Comparison of ENCODE assay signal across 8 mouse cellular contexts in the genomic region with DNA sequence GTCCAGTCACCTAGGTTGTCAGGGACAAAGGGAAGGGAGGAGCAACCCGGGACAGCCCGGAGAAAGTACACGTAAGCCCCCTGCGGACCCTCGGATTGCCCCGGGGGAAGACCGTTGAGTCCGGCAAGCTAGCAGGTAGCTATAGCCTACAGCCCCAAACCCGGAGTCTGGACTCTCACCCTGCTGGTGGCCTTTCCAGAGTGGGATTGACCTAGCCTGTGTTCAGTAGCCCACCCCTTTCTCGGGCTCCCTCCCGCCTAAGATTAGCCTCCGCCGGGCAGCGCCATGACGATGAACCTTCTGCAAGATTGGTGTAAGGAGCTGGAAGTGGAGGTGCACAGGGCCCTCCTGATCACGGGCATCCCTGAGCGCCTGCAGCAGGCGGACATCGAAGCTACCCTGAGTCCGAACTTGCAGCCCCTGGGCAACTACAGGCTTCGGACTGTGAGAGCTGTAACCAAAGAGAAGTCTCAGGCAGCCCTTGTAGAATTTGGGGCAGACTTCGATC. TPM values are rescaled to one million over a fixed set of nuclear protein-coding genes. Genes with fewer than 3 reads are reported as not detected.
DNase-seq lines count a peak whose midpoint lies in the region; ATAC-seq and TF ChIP-seq lines count a peak whose summit lies in the region.

No protein-coding gene starts in this region.

- no peaks in the 10 kb centered on the region for H3K9me3 ChIP-seq in kidney, postnatal 0 days (replicated peaks; ENCODE audit: low read length)
- H3K9me3 ChIP-seq in hindbrain, embryonic 12.5 days (replicated peaks), result no peaks in the 10 kb centered on the region
- no peaks in the 10 kb centered on the region for H3K9me3 ChIP-seq in midbrain, embryonic 15.5 days

- peak; percentile 37 for ATAC-seq in kidney, postnatal 0 days (replicated peaks; ENCODE audit: low FRiP score, low read depth)
- ATAC-seq in hindbrain, embryonic 12.5 days (ENCODE audit: low FRiP score), result peak; percentile 29; the same call in 1 of the 2 replicates
- peak; percentile 22 for ATAC-seq in midbrain, embryonic 15.5 days (replicated peaks)

- peak overlapping the region; percentile 48 for H3K4me3 ChIP-seq in kidney, postnatal 0 days (replicated peaks; ENCODE audit: low read depth, low read length)
- peak overlapping the region; percentile 77 for H3K4me3 ChIP-seq in cortical plate, adult 2 months (ENCODE audit: insufficient read depth, low read length)
- H3K4me3 ChIP-seq in hindbrain, embryonic 12.5 days, result peak overlapping the region; percentile 70
- peak overlapping the region; percentile 61 for H3K4me3 ChIP-seq in midbrain, embryonic 15.5 days

- 3% methylated on average over 22 of the region's 22 CpGs for WGBS in kidney, postnatal 0 days
- WGBS in hindbrain, embryonic 12.5 days, result 1% methylated on average over 22 of the region's 22 CpGs
- under 1% methylated on average over 22 of the region's 22 CpGs for WGBS in midbrain, embryonic 15.5 days

- no peak for TF ChIP-seq POLR2A in cortical plate, adult 2 months (IDR thresholded peaks at IDR 0.05; ENCODE audit: extremely low read depth, insufficient read depth, low read length)

- H3K4me1 ChIP-seq in kidney, postnatal 0 days (replicated peaks; ENCODE audit: insufficient read depth, low read length), result peaks cover 37% of the 10 kb centered on the region
- H3K4me1 ChIP-seq in cortical plate, adult 2 months (ENCODE audit: control insufficient read depth, insufficient read depth, low read length), result peaks cover 6% of the 10 kb centered on the region
- peaks cover 67% of the 10 kb centered on the region for H3K4me1 ChIP-seq in hindbrain, embryonic 12.5 days
- peaks cover 78% of the 10 kb centered on the region for H3K4me1 ChIP-seq in midbrain, embryonic 15.5 days

- no peaks in the 10 kb centered on the region for H3K36me3 ChIP-seq in kidney, postnatal 0 days (ENCODE audit: insufficient read depth, low read length)
- H3K36me3 ChIP-seq in hindbrain, embryonic 12.5 days, result no peaks in the 10 kb centered on the region
- H3K36me3 ChIP-seq in midbrain, embryonic 15.5 days (replicated peaks), result no peaks in the 10 kb centered on the region

- H3K9ac ChIP-seq in kidney, postnatal 0 days (ENCODE audit: low read depth, low read length), result peak overlapping the region; percentile 74
- peak overlapping the region; percentile 79 for H3K9ac ChIP-seq in hindbrain, embryonic 12.5 days
- peak overlapping the region; percentile 88 for H3K9ac ChIP-seq in midbrain, embryonic 15.5 days

- H3K27ac ChIP-seq in kidney, postnatal 0 days, result no peak overlapping the region; the same call in 1 of the 2 replicates
- peak overlapping the region; percentile 74 for H3K27ac ChIP-seq in cortical plate, adult 2 months (ENCODE audit: insufficient read depth, low read length)
- H3K27ac ChIP-seq in hindbrain, embryonic 12.5 days, result peak overlapping the region; percentile 89
- H3K27ac ChIP-seq in midbrain, embryonic 15.5 days, result peak overlapping the region; percentile 96

- H3K27me3 ChIP-seq in kidney, postnatal 0 days (ENCODE audit: insufficient read depth, low read length), result peaks cover 30% of the 10 kb centered on the region
- H3K27me3 ChIP-seq in hindbrain, embryonic 12.5 days, result peaks cover 46% of the 10 kb centered on the region
- no peaks in the 10 kb centered on the region for H3K27me3 ChIP-seq in midbrain, embryonic 15.5 days (replicated peaks)

- DNase-seq in kidney, postnatal 0 days (ENCODE audit: low spot score), result no peak
- no peak for DNase-seq in kidney, adult 9 months
- no peak for DNase-seq in yolk sac, embryonic 10.5 days (ENCODE audit: low spot score)
- no peak for DNase-seq in embryo, embryonic 10 days (ENCODE audit: low spot score)
- no peak for DNase-seq in Muller cell, postnatal 12 days (ENCODE audit: inconsistent ontology term)

- no peak for TF ChIP-seq CTCF in kidney, postnatal 0 days (IDR thresholded peaks at IDR 0.05; ENCODE audit: low read depth)
- TF ChIP-seq CTCF in cortical plate, adult 2 months (IDR thresholded peaks at IDR 0.05; ENCODE audit: extremely low read depth, insufficient read depth, low read length), result no peak

- peak overlapping the region; percentile 73 for H3K4me2 ChIP-seq in kidney, postnatal 0 days (ENCODE audit: low read length)
- H3K4me2 ChIP-seq in hindbrain, embryonic 12.5 days (replicated peaks), result peak overlapping the region; percentile 85
- peak overlapping the region; percentile 86 for H3K4me2 ChIP-seq in midbrain, embryonic 15.5 days

RNA-seq across cellular contexts. Expression of a gene that starts 0.4 kb away (rescaled TPM):
- 7.0 and 8.1 TPM in 2 replicates for polyA plus RNA-seq in kidney, postnatal 0 days (2015; fragmentation: Nextera tagmentation; extraction: Ambion mirVana)
- 89.8 and 103 TPM in 2 replicates for polyA plus RNA-seq in cortical plate, adult 2 months (2012; rRNA removed)
- polyA plus RNA-seq in hindbrain, embryonic 12.5 days (2016; fragmentation: Nextera tagmentation; extraction: Ambion mirVana), result 55.6 and 60.3 TPM in 2 replicates
- polyA plus RNA-seq in midbrain, embryonic 15.5 days (2015; fragmentation: Nextera tagmentation; extraction: Ambion mirVana), result 198 and 205 TPM in 2 replicates

RNA-seq across cellular contexts. Expression of a gene that starts 14.6 kb away (rescaled TPM):
- polyA plus RNA-seq in kidney, postnatal 0 days (2015; fragmentation: Nextera tagmentation; extraction: Ambion mirVana), result 0.28 and 0.33 TPM in 2 replicates
- polyA plus RNA-seq in cortical plate, adult 2 months (2012; rRNA removed), result 60.2 and 64.8 TPM in 2 replicates
- polyA plus RNA-seq in hindbrain, embryonic 12.5 days (2016; fragmentation: Nextera tagmentation; extraction: Ambion mirVana), result 24.0 and 27.3 TPM in 2 replicates
- polyA plus RNA-seq in midbrain, embryonic 15.5 days (2015; fragmentation: Nextera tagmentation; extraction: Ambion mirVana), result 74.5 and 76.1 TPM in 2 replicates

RNA-seq across cellular contexts. Expression of a gene that starts 20.9 kb away (rescaled TPM):
- polyA plus RNA-seq in kidney, postnatal 0 days (2015; fragmentation: Nextera tagmentation; extraction: Ambion mirVana), result 134 and 136 TPM in 2 replicates
- 1,956 and 2,049 TPM in 2 replicates for polyA plus RNA-seq in cortical plate, adult 2 months (2012; rRNA removed)
- 185 and 210 TPM in 2 replicates for polyA plus RNA-seq in hindbrain, embryonic 12.5 days (2016; fragmentation: Nextera tagmentation; extraction: Ambion mirVana)
- polyA plus RNA-seq in midbrain, embryonic 15.5 days (2015; fragmentation: Nextera tagmentation; extraction: Ambion mirVana), result 351 and 370 TPM in 2 replicates

RNA-seq across cellular contexts. Expression of a gene that starts 38.0 kb away (rescaled TPM):
- polyA plus RNA-seq in kidney, postnatal 0 days (2015; fragmentation: Nextera tagmentation; extraction: Ambion mirVana), result 0.09 and 0.13 TPM in 2 replicates
- polyA plus RNA-seq in cortical plate, adult 2 months (2012; rRNA removed), result 38.9 and 42.5 TPM in 2 replicates
- polyA plus RNA-seq in hindbrain, embryonic 12.5 days (2016; fragmentation: Nextera tagmentation; extraction: Ambion mirVana), result 1.0 and 1.7 TPM in 2 replicates
- 6.8 and 7.1 TPM in 2 replicates for polyA plus RNA-seq in midbrain, embryonic 15.5 days (2015; fragmentation: Nextera tagmentation; extraction: Ambion mirVana)

RNA-seq across cellular contexts. Expression of a gene that starts 38.6 kb away (rescaled TPM):
- polyA plus RNA-seq in kidney, postnatal 0 days (2015; fragmentation: Nextera tagmentation; extraction: Ambion mirVana), result 2.2 and 2.3 TPM in 2 replicates
- 0.08 and 0.17 TPM in 2 replicates for polyA plus RNA-seq in cortical plate, adult 2 months (2012; rRNA removed)
- 1.6 and 2.1 TPM in 2 replicates for polyA plus RNA-seq in hindbrain, embryonic 12.5 days (2016; fragmentation: Nextera tagmentation; extraction: Ambion mirVana)
- polyA plus RNA-seq in midbrain, embryonic 15.5 days (2015; fragmentation: Nextera tagmentation; extraction: Ambion mirVana), result 0.42 and 0.43 TPM in 2 replicates

Comparison
In these comparisons a context has a peak if more than half of its experiments do, and no peak if none do; other contexts are left out.
1. RNA of a gene that starts 14.6 kb away (polyA plus RNA-seq): 74.5 to 76.1 TPM in midbrain, embryonic 15.5 days, 60.2 to 64.8 TPM in cortical plate, adult 2 months and 24.0 to 27.3 TPM in hindbrain, embryonic 12.5 days; 0.28 to 0.33 TPM in kidney, postnatal 0 days; every median in the first group is over 10 times any median in the second.
2. Peak in every context shown above with its lines, with median percentiles within 50 percentile points of each other: ATAC-seq, H3K4me2 ChIP-seq, H3K4me3 ChIP-seq and H3K9ac ChIP-seq.